21 mouse cellular contexts compared by ENCODE assay signal in genomic region chr16:25302616-25303015, GRCm38 (mm10). TPM values are rescaled to one million over a fixed set of nuclear protein-coding genes. Genes with fewer than 3 reads are reported as not detected.
"Had no signal": no experiment of that assay in that cellular context is flagged by ENCODE, and none has a peak within 500 bp of the region (broad histone marks: within the 10 kb centered on the region; RNA-seq: fewer than 3 reads in every experiment).

No protein-coding gene starts in this region.

- H3K4me3 ChIP-seq: neural tube, embryonic 13.5 days; neural tube, embryonic 15.5 days; stomach, embryonic 15.5 days had no signal

- H3K27me3 ChIP-seq: neural tube, embryonic 13.5 days; neural tube, embryonic 15.5 days; stomach, embryonic 15.5 days had no signal

- H3K27ac ChIP-seq: neural tube, embryonic 13.5 days; neural tube, embryonic 15.5 days; stomach, embryonic 15.5 days; stomach, postnatal 0 days had no signal

- H3K36me3 ChIP-seq: neural tube, embryonic 13.5 days; neural tube, embryonic 15.5 days; stomach, embryonic 15.5 days had no signal

- H3K9ac ChIP-seq: neural tube, embryonic 13.5 days; neural tube, embryonic 15.5 days; stomach, embryonic 15.5 days had no signal

- DNase-seq: retina, postnatal 1 day; right cerebral cortex, adult 18-20 months; right cerebral cortex, postnatal 14 days; right cerebral cortex, postnatal 25 days; right cerebral cortex, postnatal 4 days; spleen, adult 18-20 months; thymus, adult 18-20 months; thymus, adult 2 months; thymus, postnatal 14 days; thymus, postnatal 25 days; thymus, postnatal 36 days; thymus, postnatal 4 days had no signal

- H3K4me1 ChIP-seq: neural tube, embryonic 13.5 days; neural tube, embryonic 15.5 days; stomach, embryonic 15.5 days had no signal

- H3K4me2 ChIP-seq: neural tube, embryonic 13.5 days; neural tube, embryonic 15.5 days; stomach, embryonic 15.5 days had no signal

- H3K9me3 ChIP-seq: neural tube, embryonic 13.5 days; neural tube, embryonic 15.5 days; stomach, embryonic 15.5 days had no signal

RNA-seq across cellular contexts. Expression of gene Tprg, which starts 16.0 kb away (rescaled TPM):
- total RNA-seq: neutrophil, adult 5-6 weeks had no signal
- polyA plus RNA-seq: neural tube, embryonic 13.5 days; neural tube, embryonic 14.5 days; neural tube, embryonic 15.5 days; small intestine, adult 2 months; spleen, adult 2 months; testis, adult 2 months had no signal
